Mouse (Mus musculus): Measurements from ENCODE around the gene Fkbpl. TPM values are rescaled to one million over a fixed set of nuclear protein-coding genes. Genes with fewer than 3 reads are reported as not detected.

Gene Fkbpl
- polyA plus RNA-seq, 1 experiment from 2014 or later = 10.7 TPM

DNA sequence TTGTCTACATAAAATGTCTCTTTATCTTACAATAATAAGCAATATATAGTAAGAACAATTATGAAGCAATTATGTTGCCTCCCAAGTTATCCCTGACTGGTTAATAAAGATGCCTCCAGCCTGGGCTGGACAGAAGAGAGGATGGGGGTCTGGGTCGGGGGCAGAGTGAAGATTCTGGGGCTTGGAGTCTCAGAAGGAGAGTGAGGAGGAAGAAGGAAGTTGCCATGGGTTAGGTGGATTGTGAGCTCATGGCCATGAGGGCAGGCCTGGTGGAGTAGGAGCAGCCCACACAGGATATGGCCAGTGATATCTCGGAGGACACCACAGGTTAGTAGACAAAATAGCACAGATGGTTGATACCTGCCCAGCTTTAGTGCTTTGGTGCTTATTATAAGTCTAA, 13.6 kb downstream of the Fkbpl start:
- ATAC-seq (replicated peaks; ENCODE audit: insufficient number of reproducible peaks, insufficient read depth, low FRiP score, low read depth) = no peak

DNA sequence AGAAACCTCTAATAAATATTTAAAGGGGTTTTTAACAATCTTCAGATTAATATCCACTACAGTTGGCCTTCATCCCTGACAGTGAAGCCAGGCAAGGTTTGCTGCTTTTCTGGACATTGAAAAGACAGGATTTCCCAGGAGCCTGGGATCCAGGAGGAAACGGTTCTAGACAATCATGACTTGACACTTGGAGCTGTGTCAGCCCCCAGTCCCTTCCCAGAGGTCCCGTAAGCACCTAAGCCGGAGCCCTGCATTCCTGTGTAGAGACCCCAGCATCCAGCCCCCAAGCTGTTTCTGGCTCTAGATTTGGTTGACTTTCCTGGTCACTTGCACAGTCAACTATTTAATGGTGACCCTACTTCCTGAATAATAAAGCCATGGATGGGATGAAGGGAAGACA, 14.0 kb downstream of the Fkbpl start:
- peaks cover 43% of the 10 kb centered on the region for H3K27me3 ChIP-seq
- peaks cover 53% of the 10 kb centered on the region for H3K4me1 ChIP-seq (replicated peaks)
- no peak overlapping the region for H3K4me2 ChIP-seq
- H3K9ac ChIP-seq = no peak overlapping the region
- 73% methylated on average over 3 of the region's 3 CpGs for WGBS
- no peaks in the 10 kb centered on the region for H3K9me3 ChIP-seq (replicated peaks)
- ATAC-seq (replicated peaks; ENCODE audit: insufficient number of reproducible peaks, insufficient read depth, low FRiP score, low read depth) = no peak
- H3K27ac ChIP-seq = no peak overlapping the region
- H3K36me3 ChIP-seq = no peaks in the 10 kb centered on the region
- no peak overlapping the region for H3K4me3 ChIP-seq

More for the DNA sequence above, 13.6 kb downstream of the Fkbpl start:
- 64% methylated on average over 2 of the region's 2 CpGs for WGBS
- Histone ChIP-seq H3K27me3 (peaks cover 39% of the 10 kb centered on the region), H3K27ac (no peak overlapping the region), H3K36me3 (0 out of 2 replicates have a peak, but pooled peaks cover 2% of the 10 kb centered on the region), H3K9me3 (replicated peaks) (no peaks in the 10 kb centered on the region), H3K4me2 (no peak overlapping the region), H3K4me1 (replicated peaks) (peaks cover 53% of the 10 kb centered on the region), H3K9ac (no peak overlapping the region), H3K4me3 (no peak overlapping the region)

- H3K27me3 ChIP-seq = peaks cover 44% of the 10 kb centered on the region
- H3K27ac ChIP-seq = no peak overlapping the region
- H3K36me3 ChIP-seq = no peaks in the 10 kb centered on the region
- H3K9me3 ChIP-seq (replicated peaks) = no peaks in the 10 kb centered on the region
- H3K4me2 ChIP-seq = peak overlapping the region; percentile 27; the same call in 1 of the 2 replicates
- H3K9ac ChIP-seq = no peak overlapping the region
- WGBS = 46% methylated on average over 12 of the region's 12 CpGs
- peaks cover 49% of the 10 kb centered on the region for H3K4me1 ChIP-seq (replicated peaks)
- no peak for ATAC-seq (replicated peaks; ENCODE audit: insufficient number of reproducible peaks, insufficient read depth, low FRiP score, low read depth)
- H3K4me3 ChIP-seq = no peak overlapping the region
Measured at GRCm38 (mm10) chr17:34659181-34659896, 14.8 kb downstream of the Fkbpl start.

DNA sequence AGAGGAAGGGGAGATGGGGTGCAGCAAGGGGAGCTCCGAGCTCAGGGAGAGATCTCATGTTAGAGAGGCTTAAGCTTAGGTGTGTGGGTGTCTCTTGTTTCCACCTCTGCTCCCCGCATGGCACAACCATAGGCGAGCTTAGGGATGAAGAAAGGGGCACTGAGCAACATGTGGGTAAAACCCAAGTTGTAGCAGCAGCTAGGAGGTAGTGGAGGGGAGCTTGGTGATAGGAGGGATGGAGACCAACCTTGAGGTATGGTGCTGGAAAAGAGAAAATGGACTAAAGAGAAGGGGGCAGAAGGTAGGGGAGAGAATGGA, 15.3 kb downstream of the Fkbpl start:
- no peak overlapping the region for H3K27ac ChIP-seq
- ATAC-seq (replicated peaks; ENCODE audit: insufficient number of reproducible peaks, insufficient read depth, low FRiP score, low read depth) = no peak

DNA sequence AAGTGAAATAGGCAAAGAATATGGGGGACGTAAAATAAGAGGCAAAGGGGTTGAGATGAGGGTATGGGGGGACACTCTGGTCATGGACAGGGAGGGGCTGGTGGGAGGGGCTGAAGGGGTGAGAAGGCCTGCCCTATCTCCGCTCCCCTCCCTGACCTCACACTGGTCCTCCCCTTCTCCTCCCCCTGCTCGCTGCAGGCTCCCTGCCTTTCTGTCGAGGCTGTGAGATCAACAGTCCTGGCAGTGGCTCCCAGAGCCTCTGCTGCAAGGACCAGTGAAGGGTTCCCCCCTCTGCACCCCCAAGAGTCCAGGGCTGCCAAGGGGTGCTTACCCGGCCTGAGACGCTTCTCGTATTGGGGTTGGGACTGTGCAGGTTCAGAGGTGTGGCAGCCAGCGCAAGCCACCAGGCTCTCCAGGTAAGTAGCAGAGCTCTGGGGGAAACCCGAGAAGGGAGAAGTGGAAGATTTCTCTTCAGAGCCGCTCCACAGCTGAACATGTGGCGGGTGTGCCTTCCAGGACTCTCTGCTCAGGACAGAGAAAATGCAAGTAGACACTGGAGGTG, 15.8 kb downstream of the Fkbpl start:
- no peaks in the 10 kb centered on the region for H3K9me3 ChIP-seq (replicated peaks)
- peak overlapping the region; percentile 53 for H3K4me2 ChIP-seq
- 29% methylated on average over 11 of the region's 11 CpGs for WGBS
- peaks cover 39% of the 10 kb centered on the region for H3K4me1 ChIP-seq (replicated peaks)
- H3K9ac ChIP-seq = no peak overlapping the region
- H3K4me3 ChIP-seq = peak overlapping the region; percentile 31
- no peaks in the 10 kb centered on the region for H3K36me3 ChIP-seq
- no peak for ATAC-seq (replicated peaks; ENCODE audit: insufficient number of reproducible peaks, insufficient read depth, low FRiP score, low read depth)
- peaks cover 44% of the 10 kb centered on the region for H3K27me3 ChIP-seq
- H3K27ac ChIP-seq = peak overlapping the region; percentile 49; the same call in 1 of the 2 replicates

More for the DNA sequence above, 15.3 kb downstream of the Fkbpl start:
- Histone ChIP-seq H3K4me2 (peak overlapping the region; percentile 27; the same call in 1 of the 2 replicates), H3K27me3 (peaks cover 44% of the 10 kb centered on the region), H3K9me3 (replicated peaks) (no peaks in the 10 kb centered on the region), H3K4me3 (no peak overlapping the region), H3K36me3 (no peaks in the 10 kb centered on the region), H3K9ac (no peak overlapping the region), H3K4me1 (replicated peaks) (peaks cover 44% of the 10 kb centered on the region)
- 45% methylated on average over 3 of the region's 3 CpGs for WGBS

DNA sequence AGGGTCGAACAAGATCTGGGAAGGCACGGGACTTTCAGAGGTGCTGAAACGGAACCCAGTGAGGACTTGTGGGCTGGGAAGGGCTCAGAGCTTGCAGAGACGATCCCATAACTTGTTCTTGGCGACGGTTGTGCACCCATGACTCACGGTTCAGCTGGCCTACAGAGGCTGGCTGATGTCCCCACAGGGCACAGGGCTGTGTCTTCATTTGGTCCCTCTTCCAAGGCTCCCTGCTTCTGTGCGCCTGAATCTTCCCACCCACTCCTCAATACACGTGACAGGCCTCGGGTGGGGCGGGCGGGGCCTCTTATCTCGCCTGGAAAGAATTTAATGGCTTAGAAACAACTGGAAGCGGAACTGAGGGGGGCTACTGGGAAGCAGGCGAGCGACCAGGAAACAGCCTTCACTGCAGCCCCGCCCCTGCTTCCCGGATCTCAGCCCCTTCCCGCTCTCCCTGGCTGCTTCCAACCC, 16.6 kb downstream of the Fkbpl start:
- peak overlapping the region; percentile 31 for H3K4me3 ChIP-seq
- H3K27ac ChIP-seq = peak overlapping the region; percentile 49; the same call in 1 of the 2 replicates
- no peak overlapping the region for H3K9ac ChIP-seq
- H3K27me3 ChIP-seq = peaks cover 44% of the 10 kb centered on the region
- no peaks in the 10 kb centered on the region for H3K9me3 ChIP-seq (replicated peaks)
- H3K36me3 ChIP-seq = no peaks in the 10 kb centered on the region
- peak overlapping the region; percentile 53 for H3K4me2 ChIP-seq
- WGBS = 4% methylated on average over 19 of the region's 19 CpGs
- no peak for ATAC-seq (replicated peaks; ENCODE audit: insufficient number of reproducible peaks, insufficient read depth, low FRiP score, low read depth)
- H3K4me1 ChIP-seq (replicated peaks) = peaks cover 31% of the 10 kb centered on the region

GRCm38 (mm10) chr17:34662468-34662867, 17.9 kb downstream of the Fkbpl start:
- no peak for ATAC-seq (replicated peaks; ENCODE audit: insufficient number of reproducible peaks, insufficient read depth, low FRiP score, low read depth)
- peaks cover 26% of the 10 kb centered on the region for H3K4me1 ChIP-seq (replicated peaks)
- H3K4me2 ChIP-seq = no peak overlapping the region
- H3K36me3 ChIP-seq = no peaks in the 10 kb centered on the region
- H3K27ac ChIP-seq = no peak overlapping the region
- WGBS = 78% methylated on average over 1 of the region's 1 CpGs
- no peak overlapping the region for H3K4me3 ChIP-seq
- peaks cover 44% of the 10 kb centered on the region for H3K27me3 ChIP-seq
- no peak overlapping the region for H3K9ac ChIP-seq
- no peaks in the 10 kb centered on the region for H3K9me3 ChIP-seq (replicated peaks)

DNA sequence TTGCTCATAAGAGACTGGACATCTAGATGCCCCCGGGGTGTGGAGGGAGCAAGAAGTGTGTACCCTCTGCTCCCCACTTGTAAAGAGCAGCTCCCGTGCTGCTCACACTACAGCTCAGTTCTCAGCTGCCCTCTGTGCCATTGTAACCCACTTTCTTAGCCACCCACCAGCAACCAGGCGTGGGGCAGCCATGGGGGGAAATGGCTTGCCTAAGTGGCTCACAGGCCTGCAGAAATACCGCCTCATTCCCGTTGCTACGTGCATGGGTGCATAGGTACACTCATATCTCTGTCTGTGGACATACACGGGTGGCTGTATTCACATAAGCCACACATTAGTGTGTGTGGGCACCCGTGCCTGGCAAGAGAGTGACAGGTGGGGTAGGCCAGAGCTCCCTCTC, 18.4 kb downstream of the Fkbpl start:
- Histone ChIP-seq H3K4me2 (no peak overlapping the region), H3K9ac (no peak overlapping the region), H3K36me3 (no peaks in the 10 kb centered on the region), H3K27ac (no peak overlapping the region), H3K4me1 (replicated peaks) (peaks cover 26% of the 10 kb centered on the region), H3K9me3 (replicated peaks) (no peaks in the 10 kb centered on the region), H3K4me3 (no peak overlapping the region), H3K27me3 (peaks cover 44% of the 10 kb centered on the region)
- ATAC-seq (replicated peaks; ENCODE audit: insufficient number of reproducible peaks, insufficient read depth, low FRiP score, low read depth) = no peak
- WGBS = 82% methylated on average over 8 of the region's 8 CpGs

- Histone ChIP-seq H3K4me3 (no peak overlapping the region), H3K9me3 (replicated peaks) (no peaks in the 10 kb centered on the region), H3K4me1 (replicated peaks) (peaks cover 26% of the 10 kb centered on the region), H3K36me3 (no peaks in the 10 kb centered on the region), H3K27ac (no peak overlapping the region), H3K27me3 (peaks cover 41% of the 10 kb centered on the region), H3K9ac (no peak overlapping the region), H3K4me2 (no peak overlapping the region)
- WGBS = 27% methylated on average over 1 of the region's 1 CpGs
- ATAC-seq (replicated peaks; ENCODE audit: insufficient number of reproducible peaks, insufficient read depth, low FRiP score, low read depth) = no peak
Measured at GRCm38 (mm10) chr17:34663558-34663957, 19.0 kb downstream of the Fkbpl start.

DNA sequence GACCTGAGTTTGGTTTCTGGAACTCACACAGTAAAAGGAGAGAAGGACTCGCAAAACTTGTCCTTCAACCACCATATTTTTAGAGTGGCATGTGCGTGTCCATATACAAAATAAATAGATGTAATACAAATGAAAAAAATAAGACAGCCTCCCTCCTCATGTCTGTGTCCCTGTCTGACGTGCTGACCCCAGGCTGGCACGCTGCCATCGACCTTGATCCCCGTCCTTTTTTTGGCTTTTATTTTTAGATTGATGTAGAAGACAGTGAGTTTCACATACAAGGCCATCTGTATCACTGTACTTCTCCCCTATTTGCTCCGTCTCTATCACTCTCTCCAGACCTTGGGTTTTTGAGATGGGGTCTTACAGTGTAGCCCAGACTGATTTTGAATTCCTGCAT, 19.9 kb downstream of the Fkbpl start:
- H3K36me3 ChIP-seq = no peaks in the 10 kb centered on the region
- no peak overlapping the region for H3K4me3 ChIP-seq
- peaks cover 21% of the 10 kb centered on the region for H3K4me1 ChIP-seq (replicated peaks)
- no peak overlapping the region for H3K9ac ChIP-seq
- no peak overlapping the region for H3K4me2 ChIP-seq
- no peaks in the 10 kb centered on the region for H3K9me3 ChIP-seq (replicated peaks)
- no peak overlapping the region for H3K27ac ChIP-seq
- no peak for ATAC-seq (replicated peaks; ENCODE audit: insufficient number of reproducible peaks, insufficient read depth, low FRiP score, low read depth)
- peaks cover 40% of the 10 kb centered on the region for H3K27me3 ChIP-seq
- 57% methylated on average over 7 of the region's 7 CpGs for WGBS

- Histone ChIP-seq H3K9me3 (replicated peaks) (no peaks in the 10 kb centered on the region), H3K4me2 (peak within 1 kb of the TSS; percentile 66), H3K36me3 (no peaks in the 10 kb centered on the region), H3K27ac (no peak within 1 kb of the TSS), H3K27me3 (peaks cover 62% of the 10 kb centered on the region), H3K4me3 (peak within 1 kb of the TSS; percentile 40), H3K9ac (0 out of 2 replicates have a peak within 1 kb of the TSS, but pooled peaks have one; percentile 14), H3K4me1 (replicated peaks) (peaks cover 23% of the 10 kb centered on the region)
- no peak for ATAC-seq (replicated peaks; ENCODE audit: insufficient number of reproducible peaks, insufficient read depth, low FRiP score, low read depth)
- WGBS = 65% methylated on average over 7 of the region's 7 CpGs
Measured at GRCm38 (mm10) chr17:34670235-34670634, 25.7 kb downstream of the Fkbpl start, which contains the start of gene Tnxb. Gene Tnxb (plus strand): TSS chr17:34670535.

Measured in heart, embryonic 15.5 days (tissue).